Mouse (Mus musculus) neural tube, embryonic 11.5 days (tissue): Measurements from ENCODE around the gene Mag. TPM values are rescaled to one million over a fixed set of nuclear protein-coding genes. Genes with fewer than 3 reads are reported as not detected.
"Not testable (repeated sequence)": the region's sequence is repeated elsewhere in the genome, so short reads cannot be mapped to it uniquely, and the experiment has no call there.

Experiments
- ATAC-seq: fragments of 200-750 bp; cut with Nextera tagmentation; 2 replicates; pipeline ENCODE4 v1.8.0; 2017; ENCODE audit warnings: moderate number of reproducible peaks, mild to moderate bottlenecking, moderate TSS enrichment, moderate library complexity; ENCODE audit not compliant: insufficient read depth, low FRiP score, low TSS enrichment
- DNase-seq: peaks from one replicate; pipeline ENCODE4 v3.0.0-alpha.2; 2015; ENCODE audit warnings: low spot score
- H3K27ac ChIP-seq: fragments of 300-500 bp; sonication (generic); 2 replicates; pipeline ENCODE4 v1.5.1; 2014; ENCODE audit warnings: low read depth, mild to moderate bottlenecking, low read length
- H3K27me3 ChIP-seq: fragments of 300-500 bp; sonication (generic); 2 replicates; pipeline ENCODE4 v1.6.1; 2014; ENCODE audit warnings: mild to moderate bottlenecking, low read length, mixed read lengths; ENCODE audit not compliant: control insufficient read depth, insufficient read depth
- H3K36me3 ChIP-seq: fragments of 300-500 bp; sonication (generic); 2 replicates; pipeline ENCODE4 v1.6.1; 2014; ENCODE audit warnings: mild to moderate bottlenecking, low read length, moderate library complexity, mixed read lengths; ENCODE audit not compliant: control insufficient read depth, insufficient read depth
- H3K4me1 ChIP-seq: fragments of 300-500 bp; sonication (generic); 2 replicates; pipeline ENCODE4 v1.6.1; 2014; ENCODE audit warnings: low read length, mixed read lengths; ENCODE audit not compliant: control insufficient read depth, insufficient read depth
- H3K4me2 ChIP-seq: fragments of 300-500 bp; sonication (generic); 2 replicates; pipeline ENCODE4 v1.6.1; 2014; ENCODE audit warnings: low read depth, mild to moderate bottlenecking, moderate library complexity
- H3K4me3 ChIP-seq: fragments of 300-500 bp; sonication (generic); 2 replicates; pipeline ENCODE4 v1.5.1; 2014; ENCODE audit warnings: low read depth, low read length
- H3K9ac ChIP-seq: fragments of 300-500 bp; sonication (generic); 2 replicates; pipeline ENCODE4 v1.6.1; 2014; ENCODE audit warnings: mild to moderate bottlenecking, low read length
- H3K9me3 ChIP-seq: fragments of 300-500 bp; sonication (generic); 2 replicates; pipeline ENCODE4 v1.6.1; 2016; ENCODE audit warnings: low read length; ENCODE audit not compliant: control insufficient read depth
- WGBS: fragments of 180-500 bp; shearing (Covaris S2); extraction: QIAGEN DNeasy Blood & Tissue Kit; methylation state at CpG from one replicate; pipeline ENCODE4 v1.1.7; 2014; 5-methylcytosine and 5-hydroxymethylcytosine counted together
- polyA plus RNA-seq: library from polyadenylated mRNA; unstranded; fragments of >200 nt; fragmentation: Nextera tagmentation; extraction: Ambion mirVana; gene quantifications from 2 replicates; pipeline ENCODE4 v1.2.1, GENCODE M21; 2014

Gene Mag
- polyA plus RNA-seq, 1 experiment from 2014 or later, result 0.41 TPM

- not testable (repeated sequence) for H3K9ac ChIP-seq, ATAC-seq, H3K36me3 ChIP-seq, H3K27ac ChIP-seq, H3K27me3 ChIP-seq, H3K4me3 ChIP-seq, H3K9me3 ChIP-seq, H3K4me1 ChIP-seq, H3K4me2 ChIP-seq, DNase-seq
- 94% methylated on average over 7 of the region's 7 CpGs for WGBS
Measured at GRCm38 (mm10) chr7:30945466-30945865, 30.8 kb upstream of the Mag start.

- not testable (repeated sequence) for DNase-seq, H3K27ac ChIP-seq, H3K36me3 ChIP-seq, H3K4me2 ChIP-seq, H3K4me1 ChIP-seq, ATAC-seq, H3K9ac ChIP-seq, H3K4me3 ChIP-seq, H3K9me3 ChIP-seq, H3K27me3 ChIP-seq
- WGBS, result 80% methylated on average over 2 of the region's 2 CpGs
Measured at GRCm38 (mm10) chr7:30944706-30945105, 30.0 kb upstream of the Mag start.

DNA sequence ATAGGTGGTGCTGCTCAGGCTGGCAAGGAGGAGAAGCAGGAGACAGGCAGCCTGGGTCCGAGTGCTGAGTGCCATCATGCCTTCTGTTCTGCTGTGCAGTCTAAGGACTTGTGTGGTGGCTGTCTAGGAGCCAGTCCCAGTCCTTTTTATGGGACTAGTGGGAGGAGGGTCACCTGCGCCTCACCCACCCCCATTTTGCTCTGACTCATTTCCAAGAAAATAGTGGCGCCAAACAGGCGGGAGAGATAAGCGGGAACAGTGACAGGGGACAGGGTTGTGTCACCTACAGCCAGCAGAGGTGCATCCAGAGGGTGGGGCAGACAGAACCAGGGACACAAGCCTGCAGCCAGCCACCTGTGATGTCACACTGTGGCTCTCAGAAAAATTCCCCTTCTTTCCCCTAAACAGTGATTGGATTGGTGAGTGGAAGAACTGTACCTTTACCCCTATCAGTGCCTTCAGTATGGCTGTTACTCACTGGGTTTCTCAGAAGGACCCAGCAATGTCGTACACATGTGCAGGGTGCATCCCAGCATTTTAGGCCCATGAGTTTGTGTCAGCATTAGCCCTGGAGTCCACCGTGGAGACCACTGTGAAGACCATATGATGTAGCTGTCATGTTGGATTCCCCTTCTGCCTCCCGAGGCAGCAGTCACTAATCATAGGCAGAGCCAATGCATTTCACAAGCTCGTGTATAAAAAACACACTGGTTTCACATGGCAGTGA lies 29.4 kb upstream of the Mag start, which contains the start of gene Hamp:
Gene Hamp (minus strand): TSS at position 124 of the 727 bp plus-strand sequence.
- Histone ChIP-seq H3K27me3 (no peaks in the 10 kb centered on the region), H3K4me1 (no peaks in the 10 kb centered on the region), H3K4me3 (no peak within 1 kb of the TSS), H3K9ac (no peak within 1 kb of the TSS), H3K27ac (no peak within 1 kb of the TSS), H3K9me3 (no peaks in the 10 kb centered on the region), H3K4me2 (no peak within 1 kb of the TSS), H3K36me3 (no peaks in the 10 kb centered on the region; the same call in 1 of the 2 replicates)
- 71% methylated on average over 9 of the region's 9 CpGs for WGBS
- DNase-seq (no peak), ATAC-seq (no peak)

DNA sequence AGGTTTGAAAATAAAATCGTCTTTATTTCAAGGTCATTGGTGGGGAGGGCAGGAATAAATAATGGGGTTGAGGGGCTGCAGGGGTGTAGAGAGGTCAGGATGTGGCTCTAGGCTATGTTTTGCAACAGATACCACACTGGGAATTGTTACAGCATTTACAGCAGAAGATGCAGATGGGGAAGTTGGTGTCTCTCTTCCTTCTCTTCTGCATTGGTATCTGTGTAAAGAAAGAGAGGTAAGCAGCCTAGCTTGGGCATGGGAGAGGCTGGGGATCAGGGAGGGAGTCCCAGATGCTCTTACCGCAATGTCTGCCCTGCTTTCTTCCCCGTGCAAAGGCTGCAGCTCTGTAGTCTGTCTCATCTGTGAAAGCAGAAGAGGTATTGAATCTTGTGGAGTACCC lies 27.7 kb upstream of the Mag start:
- not testable (repeated sequence) for H3K9me3 ChIP-seq, DNase-seq, ATAC-seq, H3K4me2 ChIP-seq, H3K4me3 ChIP-seq, H3K27me3 ChIP-seq, H3K4me1 ChIP-seq, H3K36me3 ChIP-seq, H3K27ac ChIP-seq, H3K9ac ChIP-seq
- 59% methylated on average over 3 of the region's 3 CpGs for WGBS

GRCm38 (mm10) chr7:30940070-30940469 lies 25.4 kb upstream of the Mag start:
- ATAC-seq, H3K9me3 ChIP-seq, H3K9ac ChIP-seq, H3K4me1 ChIP-seq, DNase-seq, H3K36me3 ChIP-seq, H3K4me3 ChIP-seq, H3K4me2 ChIP-seq, H3K27ac ChIP-seq, H3K27me3 ChIP-seq: not testable (repeated sequence)
- 64% methylated on average over 1 of the region's 1 CpGs for WGBS

DNA sequence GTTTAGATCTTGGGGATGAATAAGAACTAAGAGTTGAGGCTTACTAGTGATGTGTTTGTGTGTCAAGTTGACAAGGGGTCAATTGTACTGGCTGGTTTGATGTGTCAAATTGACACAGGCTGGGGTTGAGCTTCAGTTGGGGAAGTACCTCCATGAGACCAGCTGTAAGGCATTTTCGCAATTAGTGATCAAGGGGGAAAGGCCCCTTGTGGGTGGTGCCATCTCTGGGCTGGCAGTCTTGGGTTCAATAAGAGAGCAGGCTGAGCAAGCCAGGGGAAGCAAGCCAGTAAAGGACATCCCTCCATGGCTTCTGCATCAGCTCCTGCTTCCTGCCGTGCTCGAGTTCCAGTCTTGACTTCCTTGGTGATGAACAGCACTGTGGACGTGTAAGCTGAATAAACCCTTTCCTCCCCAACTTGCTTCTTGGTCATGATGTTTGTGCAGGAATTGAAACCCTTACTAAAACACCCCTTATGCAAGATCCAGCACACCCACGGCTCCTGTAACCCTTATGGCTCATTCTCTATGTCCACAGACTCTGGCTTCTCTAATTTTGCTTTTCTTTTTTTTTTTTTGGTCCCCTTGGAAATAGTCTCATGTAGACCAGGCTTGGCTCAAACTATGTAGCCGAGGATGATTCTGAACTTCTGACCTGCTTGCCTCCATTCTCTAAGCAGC lies 20.9 kb upstream of the Mag start:
- H3K9me3 ChIP-seq, H3K4me3 ChIP-seq, ATAC-seq, H3K36me3 ChIP-seq, H3K4me2 ChIP-seq, H3K27ac ChIP-seq, DNase-seq, H3K4me1 ChIP-seq, H3K9ac ChIP-seq, H3K27me3 ChIP-seq: not testable (repeated sequence)
- WGBS, result 82% methylated on average over 6 of the region's 6 CpGs

DNA sequence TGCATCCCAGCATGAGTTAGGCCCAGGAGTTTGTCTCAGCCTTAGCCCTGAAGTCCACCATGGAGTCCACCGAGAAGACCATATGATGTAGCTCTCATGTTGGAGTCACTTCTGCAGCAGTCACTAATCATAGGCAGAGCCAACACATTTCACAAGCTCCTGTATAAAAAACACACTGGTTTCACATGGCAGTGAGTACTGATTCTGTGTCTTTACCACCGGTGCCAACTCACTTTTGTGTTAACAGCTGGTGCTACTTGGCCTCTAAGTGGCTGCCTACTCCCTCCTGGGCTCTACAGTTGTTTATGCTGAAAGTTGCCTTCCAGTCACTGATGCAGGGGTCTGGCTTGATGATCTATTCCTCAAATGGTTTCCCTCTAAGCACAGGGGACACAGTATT lies 9.9 kb upstream of the Mag start, which contains the start of gene Hamp2:
Gene Hamp2 (minus strand): TSS at position 101 of the 400 bp plus-strand sequence.
- not testable (repeated sequence) for DNase-seq, ATAC-seq
- WGBS, result 92% methylated on average over 2 of the region's 2 CpGs

GRCm38 (mm10) chr7:30924071-30924470 lies 9.4 kb upstream of the Mag start:
- Histone ChIP-seq H3K36me3 (no peaks in the 10 kb centered on the region), H3K4me2 (no peak overlapping the region), H3K4me3 (no peak overlapping the region), H3K9me3 (no peaks in the 10 kb centered on the region), H3K9ac (no peak overlapping the region), H3K4me1 (no peaks in the 10 kb centered on the region), H3K27ac (no peak overlapping the region), H3K27me3 (no peaks in the 10 kb centered on the region)
- DNase-seq (no peak), ATAC-seq (no peak)
- WGBS, result 78% methylated on average over 3 of the region's 3 CpGs

More for the DNA sequence above, 9.9 kb upstream of the Mag start, which contains the start of gene Hamp2:
- H3K9me3 ChIP-seq, H3K27ac ChIP-seq, H3K4me1 ChIP-seq, H3K4me3 ChIP-seq, H3K27me3 ChIP-seq, H3K4me2 ChIP-seq, H3K36me3 ChIP-seq, H3K9ac ChIP-seq: not testable (repeated sequence)

- not testable (repeated sequence) for H3K4me2 ChIP-seq, H3K4me3 ChIP-seq, H3K9ac ChIP-seq, H3K27me3 ChIP-seq, ATAC-seq, H3K4me1 ChIP-seq, H3K36me3 ChIP-seq, H3K9me3 ChIP-seq, DNase-seq, H3K27ac ChIP-seq
- 43% methylated on average over 3 of the region's 3 CpGs for WGBS
Measured at GRCm38 (mm10) chr7:30922490-30922889, 7.8 kb upstream of the Mag start.
